ENCODE assay signal across 19 mouse cellular contexts in genomic region chr2:166085780-166086179, GRCm38 (mm10).
DNase-seq lines count a peak whose midpoint lies in the region; ATAC-seq and TF ChIP-seq lines count a peak whose summit lies in the region.
"Had no signal": no experiment of that assay in that cellular context is flagged by ENCODE, and none has a peak within 500 bp of the region (broad histone marks: within the 10 kb centered on the region; RNA-seq: fewer than 3 reads in every experiment).

No protein-coding gene starts in this region.

- 90% methylated on average over 10 of the region's 10 CpGs for WGBS in heart, embryonic 10.5 days
- 92% methylated on average over 10 of the region's 10 CpGs for WGBS in heart, embryonic 12.5 days
- 87% methylated on average over 10 of the region's 10 CpGs for WGBS in stomach, embryonic 16.5 days
- WGBS in stomach, postnatal 0 days, result 92% methylated on average over 10 of the region's 10 CpGs
- 94% methylated on average over 10 of the region's 10 CpGs for WGBS in limb, embryonic 10.5 days

- H3K27ac ChIP-seq in heart, embryonic 10.5 days, result 0 out of 2 replicates have a peak overlapping the region, but pooled peaks have one; percentile 1
- H3K27ac ChIP-seq in heart, embryonic 12.5 days (ENCODE audit: poor library complexity, severe bottlenecking), result no peak overlapping the region
- no peak overlapping the region for H3K27ac ChIP-seq in stomach, embryonic 16.5 days (ENCODE audit: low read length)
- no peak overlapping the region for H3K27ac ChIP-seq in stomach, postnatal 0 days (replicated peaks)
- H3K27ac ChIP-seq in limb, embryonic 10.5 days, result peak overlapping the region; percentile 38; the same call in 1 of the 2 replicates
- H3K27ac ChIP-seq: embryonic facial prominence, embryonic 12.5 days; embryonic facial prominence, embryonic 15.5 days; forebrain, embryonic 13.5 days; gastrocnemius, adult 2 months; heart, embryonic 13.5 days; hindbrain, embryonic 15.5 days had no signal

- peaks cover 75% of the 10 kb centered on the region for H3K36me3 ChIP-seq in heart, embryonic 10.5 days
- H3K36me3 ChIP-seq in heart, embryonic 12.5 days, result peaks cover 52% of the 10 kb centered on the region
- H3K36me3 ChIP-seq in stomach, embryonic 16.5 days (ENCODE audit: control insufficient read depth, insufficient read depth, low read length), result peaks cover 10% of the 10 kb centered on the region; the same call in 1 of the 2 replicates
- 0 out of 2 replicates have a peak, but pooled peaks cover 6% of the 10 kb centered on the region for H3K36me3 ChIP-seq in stomach, postnatal 0 days (ENCODE audit: control insufficient read depth, insufficient read depth, low read length)
- peaks cover 99% of the 10 kb centered on the region for H3K36me3 ChIP-seq in limb, embryonic 10.5 days
- H3K36me3 ChIP-seq: hindbrain, embryonic 15.5 days had no signal

- no peak for TF ChIP-seq EP300 in stomach, postnatal 0 days (optimal IDR thresholded peaks at IDR 0.05)

- no peaks in the 10 kb centered on the region for H3K27me3 ChIP-seq in heart, embryonic 10.5 days (ENCODE audit: insufficient read depth, poor library complexity, severe bottlenecking)
- no peaks in the 10 kb centered on the region for H3K27me3 ChIP-seq in heart, embryonic 12.5 days (replicated peaks)
- no peaks in the 10 kb centered on the region for H3K27me3 ChIP-seq in stomach, embryonic 16.5 days (ENCODE audit: control insufficient read depth, insufficient read depth, low read length)
- no peaks in the 10 kb centered on the region for H3K27me3 ChIP-seq in stomach, postnatal 0 days (ENCODE audit: control insufficient read depth, insufficient read depth, low read length)
- H3K27me3 ChIP-seq in limb, embryonic 10.5 days (ENCODE audit: low read depth, poor library complexity, severe bottlenecking), result no peaks in the 10 kb centered on the region
- H3K27me3 ChIP-seq: embryonic facial prominence, embryonic 12.5 days; embryonic facial prominence, embryonic 15.5 days; forebrain, embryonic 13.5 days; heart, embryonic 13.5 days; hindbrain, embryonic 12.5 days; hindbrain, embryonic 15.5 days had no signal

- peaks cover 36% of the 10 kb centered on the region for H3K4me1 ChIP-seq in heart, embryonic 10.5 days
- peaks cover 42% of the 10 kb centered on the region for H3K4me1 ChIP-seq in heart, embryonic 12.5 days (replicated peaks)
- H3K4me1 ChIP-seq in stomach, embryonic 16.5 days (ENCODE audit: control insufficient read depth, insufficient read depth, low read length), result peaks cover 14% of the 10 kb centered on the region; the same call in 1 of the 2 replicates
- 0 out of 2 replicates have a peak, but pooled peaks cover 4% of the 10 kb centered on the region for H3K4me1 ChIP-seq in stomach, postnatal 0 days (replicated peaks; ENCODE audit: control insufficient read depth, insufficient read depth)
- H3K4me1 ChIP-seq in limb, embryonic 10.5 days, result peaks cover 15% of the 10 kb centered on the region

- H3K9me3 ChIP-seq in heart, embryonic 10.5 days, result no peaks in the 10 kb centered on the region
- no peaks in the 10 kb centered on the region for H3K9me3 ChIP-seq in heart, embryonic 12.5 days (replicated peaks)
- no peaks in the 10 kb centered on the region for H3K9me3 ChIP-seq in stomach, embryonic 16.5 days (replicated peaks; ENCODE audit: control insufficient read depth, low read length)
- H3K9me3 ChIP-seq in stomach, postnatal 0 days (ENCODE audit: control insufficient read depth, low read length), result no peaks in the 10 kb centered on the region
- H3K9me3 ChIP-seq in limb, embryonic 10.5 days (replicated peaks), result no peaks in the 10 kb centered on the region
- H3K9me3 ChIP-seq: embryonic facial prominence, embryonic 12.5 days; embryonic facial prominence, embryonic 15.5 days; forebrain, embryonic 13.5 days; heart, embryonic 13.5 days; hindbrain, embryonic 12.5 days; hindbrain, embryonic 15.5 days had no signal

- no peak overlapping the region for H3K4me2 ChIP-seq in heart, embryonic 12.5 days
- no peak overlapping the region for H3K4me2 ChIP-seq in stomach, embryonic 16.5 days (ENCODE audit: low read depth, low read length)
- no peak overlapping the region for H3K4me2 ChIP-seq in stomach, postnatal 0 days (replicated peaks; ENCODE audit: low read depth)
- H3K4me2 ChIP-seq: embryonic facial prominence, embryonic 12.5 days; embryonic facial prominence, embryonic 15.5 days; forebrain, embryonic 13.5 days; heart, embryonic 13.5 days; hindbrain, embryonic 12.5 days; hindbrain, embryonic 15.5 days had no signal

- no peak for ATAC-seq in heart, embryonic 12.5 days (ENCODE audit: insufficient number of reproducible peaks, low FRiP score)
- ATAC-seq in stomach, embryonic 16.5 days (ENCODE audit: insufficient read depth, low FRiP score), result no peak
- ATAC-seq in stomach, postnatal 0 days (ENCODE audit: low FRiP score, low TSS enrichment), result no peak
- ATAC-seq: activated CD4-positive, CD25-positive, alpha-beta regulatory T cell, adult 4 months; CD4-positive, CD25-positive, alpha-beta regulatory T cell, adult 4 months; forebrain, embryonic 13.5 days; forebrain, embryonic 16.5 days; intestine, postnatal 0 days had no signal

- H3K4me3 ChIP-seq in heart, embryonic 10.5 days, result no peak overlapping the region
- H3K4me3 ChIP-seq in heart, embryonic 12.5 days, result no peak overlapping the region
- no peak overlapping the region for H3K4me3 ChIP-seq in stomach, embryonic 16.5 days (replicated peaks; ENCODE audit: low read length)
- H3K4me3 ChIP-seq in stomach, postnatal 0 days (ENCODE audit: low read depth, low read length), result no peak overlapping the region
- H3K4me3 ChIP-seq in limb, embryonic 10.5 days, result no peak overlapping the region
- H3K4me3 ChIP-seq: embryonic facial prominence, embryonic 12.5 days; embryonic facial prominence, embryonic 15.5 days; forebrain, embryonic 13.5 days; gastrocnemius, adult 2 months; heart, embryonic 13.5 days; hindbrain, embryonic 12.5 days; hindbrain, embryonic 15.5 days had no signal

- TF ChIP-seq CTCF in stomach, postnatal 0 days (IDR thresholded peaks at IDR 0.05; ENCODE audit: low read depth), result no peak

- H3K9ac ChIP-seq in heart, embryonic 12.5 days, result no peak overlapping the region
- peak overlapping the region; percentile 31; the same call in 1 of the 2 replicates for H3K9ac ChIP-seq in stomach, embryonic 16.5 days (ENCODE audit: low read length)
- H3K9ac ChIP-seq in stomach, postnatal 0 days (ENCODE audit: low read length), result no peak overlapping the region
- H3K9ac ChIP-seq: embryonic facial prominence, embryonic 12.5 days; embryonic facial prominence, embryonic 15.5 days; forebrain, embryonic 13.5 days; heart, embryonic 13.5 days; hindbrain, embryonic 12.5 days; hindbrain, embryonic 15.5 days had no signal

- no peak for DNase-seq in heart, embryonic 10.5 days (ENCODE audit: low spot score)
- DNase-seq in stomach, postnatal 0 days (ENCODE audit: low spot score), result no peak
- no peak for DNase-seq in limb, embryonic 10.5 days (ENCODE audit: low spot score)
- no peak for DNase-seq in adrenal gland, postnatal 36 days
- DNase-seq in frontal cortex, postnatal 10 days (ENCODE audit: low spot score in 2 of 2), result no peak
- DNase-seq: gastrocnemius, adult 2 months; gastrocnemius, postnatal 14 days had no signal

Comparison
In these comparisons a context has a peak if more than half of its experiments do, and no peak if none do; other contexts are left out.
1. H3K27ac ChIP-seq: peak in heart, embryonic 10.5 days (single experiment) and limb, embryonic 10.5 days (single experiment); none in heart, embryonic 12.5 days (single experiment), stomach, embryonic 16.5 days (single experiment) and stomach, postnatal 0 days (single experiment).